Mouse (Mus musculus) G1E (cell line): ENCODE results near the gene Uimc1.

Experiments used
- CTCF ChIP-seq: IDR thresholded peaks from 2 replicates; pipeline ENCODE4 v1.5.1; 2012; ENCODE audit warnings: low read depth, low read length, inconsistent platforms, mixed read lengths
- GATA1 ChIP-seq: IDR thresholded peaks from 2 replicates; pipeline ENCODE4 v1.6.1; 2012; ENCODE audit warnings: borderline replicate concordance, low read length, inconsistent platforms, mixed read lengths

GRCm38 (mm10) chr13:54983614-54984013 is 116.5 kb downstream of the Uimc1 start:
- TF ChIP-seq GATA1 (no peak), CTCF (no peak)
